In the genomic region with DNA sequence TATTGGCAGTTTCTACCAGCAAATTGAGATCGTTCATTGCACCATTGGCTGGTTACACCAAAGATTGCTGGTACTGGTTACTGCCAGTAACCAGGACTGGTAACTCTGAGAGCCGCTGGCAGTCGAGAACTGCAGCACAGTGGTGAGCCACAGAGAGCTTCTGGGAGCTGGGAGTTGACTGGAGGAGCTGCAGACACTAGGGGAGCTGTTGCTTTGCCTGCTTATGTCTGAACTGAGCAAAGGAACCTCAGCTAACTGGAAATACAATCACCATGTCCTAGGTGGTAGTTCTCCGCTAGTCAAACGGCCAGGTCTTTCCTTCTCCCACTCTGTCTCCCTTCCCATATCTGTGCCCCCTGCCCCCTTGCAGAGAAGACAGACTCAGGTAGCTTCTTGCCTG, we compare ENCODE assay signal across 19 mouse cellular contexts. TPM values are rescaled to one million over a fixed set of nuclear protein-coding genes. Genes with fewer than 3 reads are reported as not detected.
DNase-seq lines count a peak whose midpoint lies in the region; ATAC-seq lines count a peak whose summit lies in the region.
"Had no signal": no experiment of that assay in that cellular context is flagged by ENCODE, and none has a peak within 500 bp of the region (broad histone marks: within the 10 kb centered on the region; RNA-seq: fewer than 3 reads in every experiment).

No protein-coding gene starts in this region.

- peak; percentile 29 for DNase-seq in forebrain, embryonic 14.5 days (ENCODE audit: low spot score)
- peak; percentile 21 to 23 for DNase-seq in kidney, postnatal 4 days
- no peak for DNase-seq in kidney, adult 8-10 months
- peak; percentile 40 for DNase-seq in thymus, postnatal 4 days
- no peak for DNase-seq in thymus, adult 18-20 months
- no peak for DNase-seq in ovary, postnatal 36 days (ENCODE audit: low spot score)
- DNase-seq: cerebellum, postnatal 36 days; lung, adult 2 months; midbrain, embryonic 14.5 days; right cerebral cortex, postnatal 25 days; thymus, adult 2 months had no signal

- H3K27ac ChIP-seq in forebrain, embryonic 14.5 days (ENCODE audit: low read depth, low read length), result no peak overlapping the region
- no peak overlapping the region for H3K27ac ChIP-seq in forebrain, embryonic 12.5 days
- H3K27ac ChIP-seq: kidney, embryonic 15.5 days; neural tube, embryonic 13.5 days had no signal

- no peaks in the 10 kb centered on the region for H3K9me3 ChIP-seq in forebrain, embryonic 14.5 days (replicated peaks; ENCODE audit: control insufficient read depth, low read length)
- no peaks in the 10 kb centered on the region for H3K9me3 ChIP-seq in forebrain, embryonic 12.5 days
- H3K9me3 ChIP-seq: kidney, embryonic 15.5 days; neural tube, embryonic 13.5 days had no signal

- ATAC-seq in forebrain, embryonic 14.5 days, result no peak
- no peak for ATAC-seq in forebrain, embryonic 12.5 days (ENCODE audit: low FRiP score)
- no peak for ATAC-seq in megakaryocyte, adult 5-6 weeks (ENCODE audit: poor library complexity, severe bottlenecking)

- no peak overlapping the region for H3K4me2 ChIP-seq in forebrain, embryonic 14.5 days (ENCODE audit: low read length)
- H3K4me2 ChIP-seq in forebrain, embryonic 12.5 days, result no peak overlapping the region
- H3K4me2 ChIP-seq: kidney, embryonic 15.5 days; neural tube, embryonic 13.5 days had no signal

- no peak overlapping the region for H3K4me3 ChIP-seq in forebrain, embryonic 14.5 days (ENCODE audit: low read depth, low read length)
- no peak overlapping the region for H3K4me3 ChIP-seq in forebrain, embryonic 12.5 days (replicated peaks)
- H3K4me3 ChIP-seq: erythroblast, embryonic 14.5 days; kidney, embryonic 15.5 days; neural tube, embryonic 13.5 days had no signal

- H3K27me3 ChIP-seq in forebrain, embryonic 14.5 days (replicated peaks; ENCODE audit: control insufficient read depth, insufficient read depth, low read length), result no peaks in the 10 kb centered on the region
- H3K27me3 ChIP-seq in forebrain, embryonic 12.5 days, result no peaks in the 10 kb centered on the region
- H3K27me3 ChIP-seq: neural tube, embryonic 13.5 days had no signal

- 63% methylated on average over 5 of the region's 5 CpGs for WGBS in forebrain, embryonic 14.5 days
- 80% methylated on average over 5 of the region's 5 CpGs for WGBS in forebrain, embryonic 12.5 days

- no peaks in the 10 kb centered on the region for H3K4me1 ChIP-seq in forebrain, embryonic 14.5 days (ENCODE audit: control insufficient read depth, insufficient read depth, low read length)
- no peaks in the 10 kb centered on the region for H3K4me1 ChIP-seq in forebrain, embryonic 12.5 days
- H3K4me1 ChIP-seq: kidney, embryonic 15.5 days had no signal

- no peak overlapping the region for H3K9ac ChIP-seq in forebrain, embryonic 14.5 days (ENCODE audit: low read length)
- H3K9ac ChIP-seq in forebrain, embryonic 12.5 days, result no peak overlapping the region
- H3K9ac ChIP-seq: kidney, embryonic 15.5 days; neural tube, embryonic 13.5 days had no signal

- no peaks in the 10 kb centered on the region for H3K36me3 ChIP-seq in forebrain, embryonic 14.5 days (ENCODE audit: control insufficient read depth, insufficient read depth, low read length)
- H3K36me3 ChIP-seq in forebrain, embryonic 12.5 days (replicated peaks), result no peaks in the 10 kb centered on the region
- H3K36me3 ChIP-seq: kidney, embryonic 15.5 days; neural tube, embryonic 13.5 days had no signal

RNA-seq across cellular contexts. Expression of a gene that starts 19.5 kb away (rescaled TPM):
- 0.55 and 0.91 TPM in 2 replicates for polyA plus RNA-seq in forebrain, embryonic 14.5 days (2014; fragmentation: Nextera tagmentation; extraction: Ambion mirVana)
- polyA plus RNA-seq in forebrain, embryonic 12.5 days (2016; fragmentation: Nextera tagmentation; extraction: Ambion mirVana), result 0.19 and 0.23 TPM in 2 replicates
- total RNA-seq in megakaryocyte, adult 5-6 weeks (2015), result 0.68 and 0.74 TPM in 2 replicates
- 0.65 and 0.77 TPM in 2 replicates for total RNA-seq in megakaryocyte, adult 5-6 weeks (2017)
- polyA plus RNA-seq: erythroblast, embryonic 14.5 days had no signal

RNA-seq across cellular contexts. Expression of a gene that starts 23.7 kb away (rescaled TPM):
- polyA plus RNA-seq in forebrain, embryonic 14.5 days (2014; fragmentation: Nextera tagmentation; extraction: Ambion mirVana), result 1.4 and 1.9 TPM in 2 replicates
- polyA plus RNA-seq in forebrain, embryonic 12.5 days (2016; fragmentation: Nextera tagmentation; extraction: Ambion mirVana), result not detected in 2 replicates
- not detected in 2 replicates for total RNA-seq in megakaryocyte, adult 5-6 weeks (2015)
- not detected in 2 replicates for total RNA-seq in megakaryocyte, adult 5-6 weeks (2017)
- total RNA-seq: gastrocnemius, adult 18-20 months; heart, postnatal 10 days; left cerebral cortex, postnatal 14 days had no signal
- polyA plus RNA-seq: erythroblast, embryonic 14.5 days; kidney, embryonic 15.5 days; neural tube, embryonic 13.5 days had no signal

Comparison
In these comparisons a context has a peak if more than half of its experiments do, and no peak if none do; other contexts are left out.
1. DNase-seq: peak in forebrain, embryonic 14.5 days (single experiment), kidney, postnatal 4 days (2 of 2) and thymus, postnatal 4 days (single experiment); none in kidney, adult 8-10 months (0 of 2), thymus, adult 18-20 months (0 of 2) and ovary, postnatal 36 days (single experiment).